Mouse (Mus musculus): ENCODE results near the gene Eif4g1. TPM values are rescaled to one million over a fixed set of nuclear protein-coding genes. Genes with fewer than 3 reads are reported as not detected.
A peak's percentile ranks its signal among the peaks of the same experiment; 100 is the strongest.

Gene Eif4g1
- polyA plus RNA-seq, 2 experiments, result 65.1 to 101 TPM

- peaks cover 19 to 30% of the 10 kb centered on the region in 2 experiments for H3K4me1 ChIP-seq (replicated peaks; ENCODE audit: control insufficient read depth in 2 of 2, insufficient read depth in 2 of 2, low read length in 1 of 2)
- H3K9ac ChIP-seq (replicated peaks), result no peak overlapping the region
- H3K27me3 ChIP-seq (ENCODE audit: control insufficient read depth, insufficient read depth, low read length), result no peaks in the 10 kb centered on the region
- no peak for DNase-seq (ENCODE audit: low read depth in 3 of 3, low spot score in 3 of 3)
- no peak overlapping the region for H3K27ac ChIP-seq
- H3K4me3 ChIP-seq (ENCODE audit: insufficient read depth in 1 of 2, low read depth in 2 of 2, low read length in 2 of 2), result no peak overlapping the region
- H3K4me2 ChIP-seq (ENCODE audit: low read depth), result no peak overlapping the region
- no peaks in the 10 kb centered on the region for H3K9me3 ChIP-seq (ENCODE audit: control insufficient read depth, low read length)
- peaks cover 71% of the 10 kb centered on the region for H3K36me3 ChIP-seq (replicated peaks; ENCODE audit: control insufficient read depth, insufficient read depth, low read depth)
- WGBS (ENCODE audit: insufficient replicate concordance), result 75% methylated on average over 4 of the region's 4 CpGs
- no peak for ATAC-seq (ENCODE audit: insufficient read depth)
- TF ChIP-seq CTCF (IDR thresholded peaks at IDR 0.05; ENCODE audit: low read depth) (no peak), EP300 (IDR thresholded peaks at IDR 0.05; ENCODE audit: low read depth) (no peak)
Observed at GRCm38 (mm10) chr16:20676702-20677101, 8.6 kb downstream of the Eif4g1 start.

GRCm38 (mm10) chr16:20677380-20677779, 9.3 kb downstream of the Eif4g1 start:
- DNase-seq (ENCODE audit: low read depth in 3 of 3, low spot score in 3 of 3) (no peak), ATAC-seq (ENCODE audit: insufficient read depth) (no peak)
- WGBS (ENCODE audit: insufficient replicate concordance), result 75% methylated on average over 5 of the region's 5 CpGs
- no peaks in the 10 kb centered on the region for H3K9me3 ChIP-seq (ENCODE audit: control insufficient read depth, low read length)
- TF ChIP-seq EP300 (IDR thresholded peaks at IDR 0.05; ENCODE audit: low read depth) (no peak), CTCF (IDR thresholded peaks at IDR 0.05; ENCODE audit: low read depth) (no peak)
- no peak overlapping the region for H3K9ac ChIP-seq (replicated peaks)
- peaks cover 78% of the 10 kb centered on the region for H3K36me3 ChIP-seq (replicated peaks; ENCODE audit: control insufficient read depth, insufficient read depth, low read depth)
- no peak overlapping the region for H3K4me3 ChIP-seq (ENCODE audit: insufficient read depth in 1 of 2, low read depth in 2 of 2, low read length in 2 of 2)
- H3K4me1 ChIP-seq (replicated peaks; ENCODE audit: control insufficient read depth in 2 of 2, insufficient read depth in 2 of 2, low read length in 1 of 2), result peaks cover 14 to 26% of the 10 kb centered on the region in 2 experiments
- no peaks in the 10 kb centered on the region for H3K27me3 ChIP-seq (ENCODE audit: control insufficient read depth, insufficient read depth, low read length)
- peak overlapping the region; percentile 25 for H3K4me2 ChIP-seq (ENCODE audit: low read depth)
- H3K27ac ChIP-seq, result peak overlapping the region; percentile 5

- Histone ChIP-seq H3K36me3 (replicated peaks; ENCODE audit: control insufficient read depth, insufficient read depth, low read depth) (peaks cover 85% of the 10 kb centered on the region), H3K4me1 (replicated peaks; ENCODE audit: control insufficient read depth in 2 of 2, insufficient read depth in 2 of 2, low read length in 1 of 2) (peaks cover 14 to 26% of the 10 kb centered on the region in 2 experiments), H3K4me3 (ENCODE audit: insufficient read depth in 1 of 2, low read depth in 2 of 2, low read length in 2 of 2) (no peak overlapping the region), H3K27ac (peak overlapping the region; percentile 5), H3K4me2 (ENCODE audit: low read depth) (peak overlapping the region; percentile 25), H3K9me3 (ENCODE audit: control insufficient read depth, low read length) (no peaks in the 10 kb centered on the region), H3K9ac (replicated peaks) (no peak overlapping the region), H3K27me3 (ENCODE audit: control insufficient read depth, insufficient read depth, low read length) (no peaks in the 10 kb centered on the region)
- peak; percentile 44; the same call in 1 of the 2 replicates for ATAC-seq (ENCODE audit: insufficient read depth)
- DNase-seq (ENCODE audit: low read depth in 3 of 3, low spot score in 3 of 3), result no peak
- 61% methylated on average over 10 of the region's 10 CpGs for WGBS (ENCODE audit: insufficient replicate concordance)
- no peak for TF ChIP-seq CTCF (IDR thresholded peaks at IDR 0.05; ENCODE audit: low read depth)
- TF ChIP-seq EP300 (IDR thresholded peaks at IDR 0.05; ENCODE audit: low read depth), result no peak
Observed at GRCm38 (mm10) chr16:20677974-20678675, 10.0 kb downstream of the Eif4g1 start.

- H3K9ac ChIP-seq (replicated peaks), result no peak overlapping the region
- no peak for TF ChIP-seq CTCF (IDR thresholded peaks at IDR 0.05; ENCODE audit: low read depth)
- TF ChIP-seq EP300 (IDR thresholded peaks at IDR 0.05; ENCODE audit: low read depth), result 0 out of 2 replicates have a peak, but pooled peaks have one; percentile 36
- DNase-seq (ENCODE audit: low read depth in 3 of 3, low spot score in 3 of 3) (no peak), ATAC-seq (ENCODE audit: insufficient read depth) (no peak)
- no peak overlapping the region for H3K4me3 ChIP-seq (ENCODE audit: insufficient read depth in 1 of 2, low read depth in 2 of 2, low read length in 2 of 2)
- 48% methylated on average over 3 of the region's 3 CpGs for WGBS (ENCODE audit: insufficient replicate concordance)
- H3K27me3 ChIP-seq (ENCODE audit: control insufficient read depth, insufficient read depth, low read length), result peaks cover 19% of the 10 kb centered on the region
- peaks cover 3 to 6% of the 10 kb centered on the region in 2 experiments for H3K4me1 ChIP-seq (replicated peaks; ENCODE audit: control insufficient read depth in 2 of 2, insufficient read depth in 2 of 2, low read length in 1 of 2)
- H3K4me2 ChIP-seq (ENCODE audit: low read depth), result no peak overlapping the region
- no peaks in the 10 kb centered on the region for H3K9me3 ChIP-seq (ENCODE audit: control insufficient read depth, low read length)
- H3K27ac ChIP-seq, result no peak overlapping the region
- peaks cover 56% of the 10 kb centered on the region for H3K36me3 ChIP-seq (replicated peaks; ENCODE audit: control insufficient read depth, insufficient read depth, low read depth)
Observed at GRCm38 (mm10) chr16:20690774-20691173, 22.7 kb downstream of the Eif4g1 start.

- peaks cover 28% of the 10 kb centered on the region for H3K27me3 ChIP-seq (ENCODE audit: control insufficient read depth, insufficient read depth, low read length)
- H3K4me3 ChIP-seq (ENCODE audit: insufficient read depth in 1 of 2, low read depth in 2 of 2, low read length in 2 of 2), result no peak overlapping the region
- no peak overlapping the region for H3K27ac ChIP-seq
- TF ChIP-seq EP300 (IDR thresholded peaks at IDR 0.05; ENCODE audit: low read depth) (no peak), CTCF (IDR thresholded peaks at IDR 0.05; ENCODE audit: low read depth) (no peak)
- no peak overlapping the region for H3K9ac ChIP-seq (replicated peaks)
- 70% methylated on average over 1 of the region's 1 CpGs for WGBS (ENCODE audit: insufficient replicate concordance)
- no peak for DNase-seq (ENCODE audit: low read depth in 3 of 3, low spot score in 3 of 3)
- peaks cover 3 to 6% of the 10 kb centered on the region in 2 experiments for H3K4me1 ChIP-seq (replicated peaks; ENCODE audit: control insufficient read depth in 2 of 2, insufficient read depth in 2 of 2, low read length in 1 of 2)
- peaks cover 48% of the 10 kb centered on the region for H3K36me3 ChIP-seq (replicated peaks; ENCODE audit: control insufficient read depth, insufficient read depth, low read depth)
- no peak for ATAC-seq (ENCODE audit: insufficient read depth)
- H3K9me3 ChIP-seq (ENCODE audit: control insufficient read depth, low read length), result no peaks in the 10 kb centered on the region
- H3K4me2 ChIP-seq (ENCODE audit: low read depth), result no peak overlapping the region
Observed at GRCm38 (mm10) chr16:20691617-20692016, 23.5 kb downstream of the Eif4g1 start.

All from liver, embryonic 14.5 days (tissue).